Mouse (Mus musculus): Measurements from ENCODE around the gene Ubr2.

GRCm38 (mm10) chr17:46885218-46885909, 125.0 kb downstream of the Ubr2 start:
- TF ChIP-seq CTCF (conservative IDR thresholded peaks at IDR 0.05; ENCODE audit: insufficient read depth, insufficient read length, low read depth, low read length) = no peak
- no peak for TF ChIP-seq POLR2A (IDR thresholded peaks at IDR 0.05; ENCODE audit: low read depth, low read length)
